Mouse (Mus musculus): Measurements from ENCODE around the gene H2afx. TPM values are rescaled to one million over a fixed set of nuclear protein-coding genes. Genes with fewer than 3 reads are reported as not detected.
"Not testable (repeated sequence)": the region's sequence is repeated elsewhere in the genome, so short reads cannot be mapped to it uniquely, and the experiment has no call there.

H2afx gene
- total and polyA plus RNA-seq, 2 experiments from 2014 or later: 112 to 145 TPM

DNA sequence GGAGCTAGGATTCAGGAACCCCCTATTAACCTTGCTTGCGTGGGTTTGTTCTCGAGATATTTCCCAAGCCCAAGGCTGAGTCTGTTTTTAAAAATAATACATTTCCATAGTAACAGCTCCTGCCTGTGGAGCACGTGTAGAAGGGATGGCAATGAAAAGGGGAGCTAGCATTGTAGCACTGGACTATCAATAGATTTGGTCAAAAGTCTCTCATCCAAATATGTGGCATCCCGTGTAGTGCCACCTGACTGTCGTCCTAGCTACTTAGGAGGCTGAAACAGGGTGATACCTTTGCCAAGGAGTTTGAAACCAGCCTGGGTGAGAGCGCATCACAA lies 13.7 kb upstream of the H2afx start:
- peak; percentile 51 for ATAC-seq (ENCODE audit: low FRiP score)

DNA sequence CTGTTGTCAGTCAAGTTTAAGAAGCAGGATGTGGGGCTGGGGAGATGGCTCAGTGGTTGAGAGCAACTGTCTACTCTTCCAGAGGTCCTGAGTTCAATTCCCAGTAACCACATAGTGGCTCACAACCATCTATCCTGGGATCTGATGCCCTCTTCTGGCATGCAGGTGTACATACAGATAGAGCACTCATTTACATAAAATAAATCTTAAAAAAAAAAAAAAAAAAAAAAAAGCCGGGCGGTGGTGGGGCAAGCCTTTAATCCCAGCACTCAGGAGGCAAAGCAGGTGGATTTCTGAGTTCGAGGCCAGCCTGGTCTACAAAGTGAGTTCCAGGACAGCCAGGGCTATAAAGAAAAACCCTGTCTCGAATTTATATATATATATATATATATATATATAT lies 10.8 kb upstream of the H2afx start:
- H3K4me3 ChIP-seq (ENCODE audit: low read depth, low read length); H3K9ac ChIP-seq (replicated peaks; ENCODE audit: low read length, poor library complexity, severe bottlenecking); H3K9me3 ChIP-seq (ENCODE audit: low read length); H3K36me3 ChIP-seq (ENCODE audit: insufficient read depth, low read length); H3K4me2 ChIP-seq (ENCODE audit: low read depth, low read length, poor library complexity, severe bottlenecking); H3K27ac ChIP-seq (ENCODE audit: low read depth, low read length); ATAC-seq (ENCODE audit: low FRiP score); DNase-seq (ENCODE audit: low spot score); H3K27me3 ChIP-seq (ENCODE audit: insufficient read depth, low read length): not testable (repeated sequence)
- H3K4me1 ChIP-seq (ENCODE audit: insufficient read depth, low read length): peaks cover 12% of the 10 kb centered on the region
- TF ChIP-seq CTCF (IDR thresholded peaks at IDR 0.05): peak; percentile 12; the same call in 1 of the 2 replicates
- WGBS: 51% methylated on average over 4 of the region's 4 CpGs

More for the DNA sequence above, 13.7 kb upstream of the H2afx start:
- WGBS: 14% methylated on average over 6 of the region's 6 CpGs
- Histone ChIP-seq H3K9me3 (ENCODE audit: low read length) (no peaks in the 10 kb centered on the region), H3K9ac (replicated peaks; ENCODE audit: low read length, poor library complexity, severe bottlenecking) (peak overlapping the region; percentile 54), H3K4me1 (ENCODE audit: insufficient read depth, low read length) (peaks cover 17% of the 10 kb centered on the region), H3K27ac (ENCODE audit: low read depth, low read length) (peak overlapping the region; percentile 82), H3K4me3 (ENCODE audit: low read depth, low read length) (peak overlapping the region; percentile 92), H3K27me3 (ENCODE audit: insufficient read depth, low read length) (no peaks in the 10 kb centered on the region), H3K36me3 (ENCODE audit: insufficient read depth, low read length) (peaks cover 8% of the 10 kb centered on the region), H3K4me2 (ENCODE audit: low read depth, low read length, poor library complexity, severe bottlenecking) (peak overlapping the region; percentile 79)
- TF ChIP-seq CTCF (IDR thresholded peaks at IDR 0.05): no peak
- DNase-seq (ENCODE audit: low spot score): no peak

DNA sequence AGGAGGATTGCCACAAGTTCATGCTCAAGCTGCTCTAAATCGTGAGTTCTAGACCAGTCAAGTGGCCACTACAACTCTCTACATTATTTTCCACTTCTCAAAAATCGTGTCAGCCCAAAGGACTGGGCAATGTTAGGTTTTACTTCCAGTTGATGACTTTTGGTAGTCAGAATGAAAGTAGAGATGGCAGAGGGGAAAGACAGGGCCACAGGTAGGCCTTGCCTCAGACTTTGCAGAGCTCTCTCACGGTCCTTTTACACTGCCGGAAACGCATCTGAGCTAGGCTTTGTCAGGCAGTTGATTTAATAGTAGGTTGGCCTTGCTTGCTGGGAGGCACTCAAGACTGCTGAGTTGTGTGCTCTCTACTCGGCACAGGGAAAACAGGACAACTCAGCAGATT lies 10.3 kb upstream of the H2afx start:
- TF ChIP-seq CTCF (IDR thresholded peaks at IDR 0.05): no peak
- 89% methylated on average over 6 of the region's 6 CpGs for WGBS
- Histone ChIP-seq H3K4me3 (ENCODE audit: low read depth, low read length) (no peak overlapping the region), H3K27me3 (ENCODE audit: insufficient read depth, low read length) (no peaks in the 10 kb centered on the region), H3K9ac (replicated peaks; ENCODE audit: low read length, poor library complexity, severe bottlenecking) (no peak overlapping the region), H3K27ac (ENCODE audit: low read depth, low read length) (no peak overlapping the region), H3K4me2 (ENCODE audit: low read depth, low read length, poor library complexity, severe bottlenecking) (no peak overlapping the region), H3K36me3 (ENCODE audit: insufficient read depth, low read length) (no peaks in the 10 kb centered on the region), H3K4me1 (ENCODE audit: insufficient read depth, low read length) (peaks cover 8% of the 10 kb centered on the region; the same call in 1 of the 2 replicates), H3K9me3 (ENCODE audit: low read length) (no peaks in the 10 kb centered on the region)
- no peak for ATAC-seq (ENCODE audit: low FRiP score)
- DNase-seq (ENCODE audit: low spot score): no peak

DNA sequence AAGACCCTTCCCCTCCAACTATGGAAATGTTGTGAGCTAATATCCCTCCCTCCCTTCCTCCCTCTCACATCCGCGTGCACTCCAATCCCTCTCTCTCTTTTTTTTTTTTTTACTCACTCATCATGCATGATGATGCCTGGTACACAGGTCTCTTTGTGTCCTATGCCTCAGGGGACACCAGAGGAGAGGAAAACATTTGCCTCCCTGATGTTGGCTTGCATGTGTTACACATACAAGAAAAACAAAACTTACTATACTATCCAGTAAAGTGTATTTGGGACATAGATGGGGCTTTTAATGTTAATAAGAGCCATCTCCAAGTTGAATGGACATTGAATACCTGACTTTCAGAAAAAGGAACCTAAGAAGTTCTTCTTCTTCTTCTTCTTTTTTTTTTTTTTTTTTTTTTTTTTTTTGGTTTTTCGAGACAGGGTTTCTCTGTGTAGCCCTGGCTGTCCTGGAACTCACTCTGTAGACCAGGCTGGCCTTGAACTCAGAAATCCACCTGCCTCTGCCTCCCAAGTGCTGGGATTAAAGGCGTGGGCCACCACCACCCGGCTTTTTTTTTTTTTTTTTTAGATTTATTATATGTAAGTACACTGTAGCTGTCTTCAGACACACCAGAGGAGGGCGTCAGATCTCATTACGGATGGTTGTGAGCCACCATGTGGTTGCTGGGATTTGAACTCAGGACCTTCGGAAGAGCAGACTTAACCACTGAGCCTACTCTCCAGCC lies 9.3 kb upstream of the H2afx start:
- ATAC-seq (ENCODE audit: low FRiP score); H3K9me3 ChIP-seq (ENCODE audit: low read length); H3K9ac ChIP-seq (replicated peaks; ENCODE audit: low read length, poor library complexity, severe bottlenecking); H3K27me3 ChIP-seq (ENCODE audit: insufficient read depth, low read length); H3K36me3 ChIP-seq (ENCODE audit: insufficient read depth, low read length); DNase-seq (ENCODE audit: low spot score); H3K4me1 ChIP-seq (ENCODE audit: insufficient read depth, low read length); H3K4me3 ChIP-seq (ENCODE audit: low read depth, low read length): not testable (repeated sequence)
- Histone ChIP-seq H3K27ac (ENCODE audit: low read depth, low read length) (peak overlapping the region; percentile 82), H3K4me2 (ENCODE audit: low read depth, low read length, poor library complexity, severe bottlenecking) (peak overlapping the region; percentile 90)
- WGBS: 64% methylated on average over 7 of the region's 8 CpGs

DNA sequence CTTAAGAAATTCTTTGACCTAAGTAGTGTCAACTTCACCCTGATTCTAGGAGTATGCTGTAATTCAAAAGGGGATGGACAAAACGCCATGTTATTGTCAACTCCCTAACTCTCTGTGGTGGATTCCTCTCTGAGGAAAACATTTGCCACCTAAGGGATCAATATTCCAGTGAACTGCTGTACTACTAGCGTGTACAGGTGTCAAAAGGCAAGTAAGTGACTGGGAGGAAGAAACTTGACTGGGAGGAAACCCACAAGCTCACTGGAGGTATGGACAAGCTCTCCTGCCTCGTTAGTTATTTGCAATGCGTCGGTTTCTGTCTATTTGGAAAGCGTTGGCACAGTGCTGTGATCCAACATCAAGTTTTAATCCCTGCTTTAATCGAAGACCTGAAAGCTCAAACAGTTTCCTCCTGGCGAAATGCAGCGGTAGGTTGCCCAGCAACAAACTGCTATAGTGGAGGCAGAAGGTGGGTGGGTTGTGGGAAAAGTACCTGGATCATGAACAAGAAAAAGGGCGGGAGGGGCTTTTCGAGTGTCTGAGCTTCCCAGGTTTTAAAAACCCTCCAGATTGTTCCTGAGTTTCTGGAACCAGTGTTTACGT lies 8.6 kb upstream of the H2afx start, which contains the start of gene Dpagt1:
Gene Dpagt1, plus strand, starts transcription at position 252 of the 603 bp plus-strand sequence.
- ATAC-seq (ENCODE audit: low FRiP score): peak; percentile 42; the same call in 1 of the 2 replicates
- WGBS: 3% methylated on average over 12 of the region's 12 CpGs

More for the DNA sequence above, 8.6 kb upstream of the H2afx start, which contains the start of gene Dpagt1:
- peak within 1 kb of the TSS; percentile 90 for H3K4me2 ChIP-seq (ENCODE audit: low read depth, low read length, poor library complexity, severe bottlenecking)
- peak within 1 kb of the TSS; percentile 82 for H3K4me3 ChIP-seq (ENCODE audit: low read depth, low read length)
- peaks cover 3% of the 10 kb centered on the region; the same call in 1 of the 2 replicates for H3K36me3 ChIP-seq (ENCODE audit: insufficient read depth, low read length)
- peaks cover 8% of the 10 kb centered on the region; the same call in 1 of the 2 replicates for H3K4me1 ChIP-seq (ENCODE audit: insufficient read depth, low read length)
- H3K27ac ChIP-seq (ENCODE audit: low read depth, low read length): peak within 1 kb of the TSS; percentile 82
- peak within 1 kb of the TSS; percentile 78 for H3K9ac ChIP-seq (replicated peaks; ENCODE audit: low read length, poor library complexity, severe bottlenecking)
- H3K9me3 ChIP-seq (ENCODE audit: low read length): no peaks in the 10 kb centered on the region
- no peaks in the 10 kb centered on the region for H3K27me3 ChIP-seq (ENCODE audit: insufficient read depth, low read length)
- no peak for TF ChIP-seq CTCF (IDR thresholded peaks at IDR 0.05)
- no peak for DNase-seq (ENCODE audit: low spot score)
